Mouse (Mus musculus) adrenal gland, adult (tissue): ENCODE measurements around the gene Olfr891.
"Not testable (repeated sequence)": the region's sequence is repeated elsewhere in the genome, so short reads cannot be mapped to it uniquely, and the experiment has no call there.

Experiments used
- DNase-seq, 2 experiments: peaks; one replicate each; pipeline ENCODE4 v3.0.0; 2022 to 2023; ENCODE audit warnings: low spot score in 1 of 2; ENCODE audit not compliant: inconsistent age in 2 of 2

Olfr891 gene

DNA sequence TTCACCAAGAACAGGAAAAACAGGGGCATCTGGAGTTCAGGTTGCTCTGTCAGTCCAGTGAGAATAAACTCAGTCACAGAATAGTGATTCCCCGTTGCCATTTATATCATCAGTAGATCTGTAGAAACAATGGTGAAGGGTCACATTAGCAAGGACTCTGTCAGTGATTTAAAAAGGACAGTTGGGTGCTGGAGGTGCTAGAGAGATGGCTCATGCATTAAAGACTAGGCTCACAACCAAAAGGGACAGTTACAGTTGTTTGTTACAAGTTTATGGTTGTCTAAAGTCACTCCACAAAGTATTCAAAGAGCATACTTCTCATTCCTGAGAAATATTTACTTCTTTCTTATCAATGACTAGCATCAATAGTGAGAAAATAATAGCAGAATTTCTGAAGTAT lies at the start of gene Olfr891:
Gene Olfr891, minus strand, starts transcription at position 101 of the 400 bp plus-strand sequence.
- DNase-seq: no peak

DNA sequence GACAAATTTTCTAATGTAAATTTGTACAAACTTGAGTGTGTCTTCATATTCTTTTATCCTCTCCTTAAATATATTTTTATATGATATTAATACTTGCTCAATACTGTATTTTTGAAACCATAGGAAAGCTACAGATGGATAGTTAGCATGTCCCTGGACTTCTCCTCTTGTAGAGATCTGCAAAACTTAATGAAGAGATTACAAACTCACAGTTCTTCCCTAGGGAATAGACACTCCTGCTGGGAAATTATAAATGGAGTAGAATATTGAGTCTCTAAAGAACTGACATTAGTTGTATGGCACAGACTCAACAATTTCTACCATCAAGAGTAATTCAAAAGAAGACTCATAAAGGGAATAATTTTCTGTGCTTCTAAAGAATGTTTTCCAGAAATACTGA lies 37.1 kb upstream of the Olfr891 start, which contains the start of gene Olfr894:
Gene Olfr894, plus strand, starts transcription at position 301 of the 400 bp plus-strand sequence.
- DNase-seq: no peak

DNA sequence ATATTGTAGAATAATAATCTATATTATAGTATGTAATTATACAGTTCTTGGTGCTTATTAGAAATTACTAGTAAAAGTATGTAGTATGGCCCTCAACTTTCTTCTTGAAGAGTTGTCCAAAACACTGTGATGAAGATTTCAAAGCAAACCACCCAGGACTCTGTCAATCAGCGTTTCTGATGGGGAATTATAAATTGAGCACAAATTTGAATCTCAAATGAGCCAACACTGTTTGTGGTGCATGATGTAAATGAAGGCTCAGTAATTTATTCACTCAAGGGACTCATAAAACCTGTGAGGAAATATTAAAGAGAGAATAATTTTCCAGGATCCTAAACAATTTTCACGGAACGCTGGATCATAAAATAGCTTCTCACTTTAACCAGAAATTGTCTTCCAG lies 27.4 kb upstream of the Olfr891 start, which contains the start of gene Olfr893:
Gene Olfr893, plus strand, starts transcription at position 301 of the 400 bp plus-strand sequence.
- DNase-seq: no peak

DNA sequence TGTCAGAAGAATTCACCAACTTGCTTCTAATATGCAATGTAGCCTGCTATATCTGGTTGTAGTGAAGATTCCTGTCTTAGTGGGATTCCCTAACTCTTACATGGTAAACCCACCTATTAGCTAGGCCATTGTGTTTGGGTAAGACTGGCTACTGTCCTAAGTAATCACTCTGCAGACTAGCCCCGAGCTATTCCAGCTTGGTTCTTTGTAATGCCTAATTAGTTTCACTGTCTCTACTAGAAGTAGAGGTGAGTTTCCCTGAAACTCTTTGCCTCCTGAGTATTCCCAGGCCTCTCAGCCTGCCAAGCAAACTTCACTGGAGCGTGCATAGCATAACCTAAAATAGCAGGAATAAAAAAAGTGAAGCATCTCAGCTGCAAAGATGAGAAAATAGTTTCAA lies 12.3 kb downstream of the Olfr891 start:
- DNase-seq: not testable (repeated sequence)

DNA sequence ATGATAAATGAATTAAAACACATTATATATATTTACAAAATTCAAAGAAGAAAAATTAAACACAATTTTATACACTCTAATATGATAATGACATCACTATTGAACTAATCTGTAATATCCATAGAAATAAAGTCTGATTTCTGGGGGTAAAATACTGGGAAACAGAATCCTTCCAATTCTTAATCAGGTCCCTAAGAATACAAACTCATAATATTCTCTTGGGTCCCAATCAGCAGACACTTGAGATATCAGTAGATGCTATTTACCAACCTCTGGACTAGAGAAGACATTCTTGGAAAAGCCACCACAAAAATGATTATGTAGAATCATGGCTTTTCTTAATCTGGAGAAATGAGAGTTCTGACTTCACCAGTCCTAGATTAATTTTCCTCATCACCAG lies 38.4 kb downstream of the Olfr891 start, which contains the start of gene Olfr890:
Gene Olfr890, plus strand, starts transcription at position 301 of the 400 bp plus-strand sequence.
- DNase-seq: no peak
